Mouse (Mus musculus) forebrain, embryonic 16.5 days (tissue): ENCODE results near the gene Trpc4ap. TPM values are rescaled to one million over a fixed set of nuclear protein-coding genes. Genes with fewer than 3 reads are reported as not detected.

Source experiments
- ATAC-seq: fragments of 200-750 bp; cut with Nextera tagmentation; 2 replicates; pipeline ENCODE4 v1.8.0; 2017; ENCODE audit warnings: mild to moderate bottlenecking, moderate library complexity
- H3K27ac ChIP-seq: fragments of 300-500 bp; sonication (generic); 2 replicates; pipeline ENCODE4 v1.5.1; 2014; ENCODE audit warnings: low read length, control low read depth
- H3K27me3 ChIP-seq: fragments of 300-500 bp; sonication (generic); replicated peaks from 2 replicates; pipeline ENCODE4 v1.6.1; 2014; ENCODE audit warnings: low read length; ENCODE audit not compliant: control insufficient read depth, insufficient read depth
- H3K36me3 ChIP-seq: fragments of 300-500 bp; sonication (generic); 2 replicates; pipeline ENCODE4 v1.6.1; 2014; ENCODE audit not compliant: control insufficient read depth, insufficient read depth
- H3K4me1 ChIP-seq: fragments of 300-500 bp; sonication (generic); replicated peaks from 2 replicates; pipeline ENCODE4 v1.6.1; 2014; ENCODE audit warnings: low read length; ENCODE audit not compliant: control insufficient read depth, insufficient read depth
- H3K4me2 ChIP-seq: fragments of 300-500 bp; sonication (generic); 2 replicates; pipeline ENCODE4 v1.6.1; 2014; ENCODE audit warnings: mild to moderate bottlenecking, low read length, control low read depth
- H3K4me3 ChIP-seq: fragments of 300-500 bp; sonication (generic); replicated peaks from 2 replicates; pipeline ENCODE4 v1.5.1; 2014; ENCODE audit warnings: mild to moderate bottlenecking, low read length, control low read depth
- H3K9ac ChIP-seq: fragments of 300-500 bp; sonication (generic); replicated peaks from 2 replicates; pipeline ENCODE4 v1.6.1; 2014; ENCODE audit warnings: low read depth, low read length, control low read depth
- H3K9me3 ChIP-seq: fragments of 300-500 bp; sonication (generic); 2 replicates; pipeline ENCODE4 v1.6.1; 2016; ENCODE audit warnings: low read length; ENCODE audit not compliant: control insufficient read depth
- WGBS: fragments of 180-500 bp; shearing (Covaris S2); extraction: QIAGEN DNeasy Blood & Tissue Kit; methylation state at CpG from one replicate; pipeline ENCODE4 v1.1.7; 2014; 5-methylcytosine and 5-hydroxymethylcytosine counted together
- polyA plus RNA-seq: library from polyadenylated mRNA; unstranded; fragments of >200 nt; fragmentation: Nextera tagmentation; extraction: Ambion mirVana; gene quantifications from 2 replicates; pipeline ENCODE4 v1.2.1, GENCODE M21; 2015

Gene Trpc4ap
- polyA plus RNA-seq, 1 experiment from 2014 or later: 179 TPM

GRCm38 (mm10) chr2:155592854-155593283, 99.3 kb downstream of the Trpc4ap start:
- peak overlapping the region; percentile 96 for H3K4me2 ChIP-seq
- no peak; the same call in 1 of the 2 replicates for ATAC-seq
- H3K4me3 ChIP-seq: peak overlapping the region; percentile 73
- peaks cover 11% of the 10 kb centered on the region for H3K4me1 ChIP-seq
- no peaks in the 10 kb centered on the region for H3K9me3 ChIP-seq
- peak overlapping the region; percentile 60 for H3K9ac ChIP-seq
- under 1% methylated on average over 9 of the region's 9 CpGs for WGBS
- H3K36me3 ChIP-seq: no peaks in the 10 kb centered on the region
- H3K27ac ChIP-seq: no peak overlapping the region
- no peaks in the 10 kb centered on the region for H3K27me3 ChIP-seq

GRCm38 (mm10) chr2:155592137-155592853, 99.9 kb downstream of the Trpc4ap start, which contains the start of gene Gss:
Gss (minus strand) TSS chr2:155592810.
- Histone ChIP-seq H3K36me3 (no peaks in the 10 kb centered on the region), H3K27me3 (no peaks in the 10 kb centered on the region), H3K9me3 (no peaks in the 10 kb centered on the region), H3K27ac (peak within 1 kb of the TSS; percentile 58), H3K4me1 (peaks cover 11% of the 10 kb centered on the region), H3K9ac (peak within 1 kb of the TSS; percentile 60), H3K4me3 (peak within 1 kb of the TSS; percentile 73), H3K4me2 (peak within 1 kb of the TSS; percentile 96)
- ATAC-seq: peak; percentile 93
- WGBS: under 1% methylated on average over 53 of the region's 53 CpGs

- no peaks in the 10 kb centered on the region for H3K9me3 ChIP-seq
- H3K9ac ChIP-seq: peak overlapping the region; percentile 60
- no peaks in the 10 kb centered on the region for H3K27me3 ChIP-seq
- H3K36me3 ChIP-seq: no peaks in the 10 kb centered on the region
- peak overlapping the region; percentile 96 for H3K4me2 ChIP-seq
- peaks cover 11% of the 10 kb centered on the region for H3K4me1 ChIP-seq
- no peak overlapping the region; the same call in 1 of the 2 replicates for H3K27ac ChIP-seq
- 6% methylated on average over 6 of the region's 6 CpGs for WGBS
- peak overlapping the region; percentile 73 for H3K4me3 ChIP-seq
- no peak for ATAC-seq
These were observed 100.5 kb downstream of the Trpc4ap start for GRCm38 (mm10) chr2:155591676-155592075.

- no peak overlapping the region for H3K9ac ChIP-seq
- H3K4me2 ChIP-seq: no peak overlapping the region
- peaks cover 11% of the 10 kb centered on the region for H3K4me1 ChIP-seq
- WGBS: 84% methylated on average over 2 of the region's 2 CpGs
- no peak overlapping the region for H3K4me3 ChIP-seq
- H3K27ac ChIP-seq: no peak overlapping the region
- no peak for ATAC-seq
- no peaks in the 10 kb centered on the region for H3K9me3 ChIP-seq
- no peaks in the 10 kb centered on the region for H3K36me3 ChIP-seq
- no peaks in the 10 kb centered on the region for H3K27me3 ChIP-seq
These were observed 101.3 kb downstream of the Trpc4ap start for GRCm38 (mm10) chr2:155590876-155591275.

GRCm38 (mm10) chr2:155589521-155589920, 102.7 kb downstream of the Trpc4ap start:
- Histone ChIP-seq H3K4me2 (no peak overlapping the region), H3K4me3 (no peak overlapping the region), H3K27me3 (no peaks in the 10 kb centered on the region), H3K36me3 (no peaks in the 10 kb centered on the region), H3K4me1 (peaks cover 11% of the 10 kb centered on the region), H3K27ac (no peak overlapping the region), H3K9me3 (no peaks in the 10 kb centered on the region), H3K9ac (no peak overlapping the region)
- no peak for ATAC-seq
- 77% methylated on average over 6 of the region's 6 CpGs for WGBS

GRCm38 (mm10) chr2:155588136-155588535, 104.0 kb downstream of the Trpc4ap start:
- 72% methylated on average over 3 of the region's 3 CpGs for WGBS
- Histone ChIP-seq H3K9me3 (no peaks in the 10 kb centered on the region), H3K36me3 (no peaks in the 10 kb centered on the region), H3K4me1 (peaks cover 11% of the 10 kb centered on the region), H3K4me3 (no peak overlapping the region), H3K4me2 (no peak overlapping the region), H3K27me3 (no peaks in the 10 kb centered on the region), H3K27ac (no peak overlapping the region), H3K9ac (no peak overlapping the region)
- ATAC-seq: no peak

- Histone ChIP-seq H3K36me3 (no peaks in the 10 kb centered on the region), H3K4me2 (no peak overlapping the region), H3K27me3 (no peaks in the 10 kb centered on the region), H3K27ac (no peak overlapping the region), H3K9me3 (no peaks in the 10 kb centered on the region), H3K4me1 (no peaks in the 10 kb centered on the region), H3K9ac (no peak overlapping the region), H3K4me3 (no peak overlapping the region)
- no peak for ATAC-seq
- 24% methylated on average over 10 of the region's 10 CpGs for WGBS
These were observed 106.7 kb downstream of the Trpc4ap start for GRCm38 (mm10) chr2:155585486-155585885.

- H3K27ac ChIP-seq: no peak overlapping the region
- no peak for ATAC-seq
- H3K4me2 ChIP-seq: no peak overlapping the region
- H3K36me3 ChIP-seq: no peaks in the 10 kb centered on the region
- 60% methylated on average over 9 of the region's 9 CpGs for WGBS
- no peaks in the 10 kb centered on the region for H3K9me3 ChIP-seq
- no peaks in the 10 kb centered on the region for H3K4me1 ChIP-seq
- H3K27me3 ChIP-seq: no peaks in the 10 kb centered on the region
- H3K4me3 ChIP-seq: no peak overlapping the region
- H3K9ac ChIP-seq: no peak overlapping the region
These were observed 107.1 kb downstream of the Trpc4ap start for GRCm38 (mm10) chr2:155585082-155585481.
